Mouse (Mus musculus): Measurements from ENCODE around the gene Macf1. TPM values are rescaled to one million over a fixed set of nuclear protein-coding genes. Genes with fewer than 3 reads are reported as not detected.
A peak's percentile ranks its signal among the peaks of the same experiment; 100 is the strongest.
"Not testable (repeated sequence)": the region's sequence is repeated elsewhere in the genome, so short reads cannot be mapped to it uniquely, and the experiment has no call there.

Gene Macf1
- polyA plus RNA-seq, 1 experiment from 2014 or later = 55.5 TPM

GRCm38 (mm10) chr4:123532001-123532400, 152.2 kb downstream of the Macf1 start:
- no peak overlapping the region for H3K27ac ChIP-seq
- WGBS = 48% methylated on average over 3 of the region's 3 CpGs
- no peak overlapping the region for H3K4me3 ChIP-seq
- H3K9me3 ChIP-seq (replicated peaks) = no peaks in the 10 kb centered on the region
- no peaks in the 10 kb centered on the region for H3K27me3 ChIP-seq (ENCODE audit: low read depth, poor library complexity, severe bottlenecking)
- DNase-seq (ENCODE audit: low spot score) = no peak
- peaks cover 18% of the 10 kb centered on the region for H3K4me1 ChIP-seq
- no peaks in the 10 kb centered on the region for H3K36me3 ChIP-seq

- Histone ChIP-seq H3K9me3 (replicated peaks) (no peaks in the 10 kb centered on the region), H3K36me3 (peaks cover 4% of the 10 kb centered on the region; the same call in 1 of the 2 replicates), H3K27ac (no peak overlapping the region), H3K27me3 (ENCODE audit: low read depth, poor library complexity, severe bottlenecking) (no peaks in the 10 kb centered on the region), H3K4me1 (peaks cover 23% of the 10 kb centered on the region), H3K4me3 (no peak overlapping the region)
- WGBS = 94% methylated on average over 6 of the region's 6 CpGs
- no peak for DNase-seq (ENCODE audit: low spot score)
Observed at GRCm38 (mm10) chr4:123530976-123531375, 153.2 kb downstream of the Macf1 start.

GRCm38 (mm10) chr4:123529230-123529629, 154.9 kb downstream of the Macf1 start:
- Histone ChIP-seq H3K27me3 (ENCODE audit: low read depth, poor library complexity, severe bottlenecking) (no peaks in the 10 kb centered on the region), H3K9me3 (replicated peaks) (no peaks in the 10 kb centered on the region), H3K27ac (no peak overlapping the region), H3K4me1 (peaks cover 23% of the 10 kb centered on the region), H3K4me3 (no peak overlapping the region), H3K36me3 (peaks cover 4% of the 10 kb centered on the region; the same call in 1 of the 2 replicates)
- DNase-seq (ENCODE audit: low spot score) = peak; percentile 37
- 50% methylated on average over 6 of the region's 6 CpGs for WGBS

GRCm38 (mm10) chr4:123527607-123528010, 156.6 kb downstream of the Macf1 start:
- 5% methylated on average over 8 of the region's 8 CpGs for WGBS
- DNase-seq (ENCODE audit: low spot score) = no peak
- Histone ChIP-seq H3K36me3 (peaks cover 4% of the 10 kb centered on the region; the same call in 1 of the 2 replicates), H3K9me3 (replicated peaks) (no peaks in the 10 kb centered on the region), H3K27ac (peak overlapping the region; percentile 22; the same call in 1 of the 2 replicates), H3K4me1 (peaks cover 34% of the 10 kb centered on the region), H3K27me3 (ENCODE audit: low read depth, poor library complexity, severe bottlenecking) (no peaks in the 10 kb centered on the region), H3K4me3 (peak overlapping the region; percentile 36)

GRCm38 (mm10) chr4:123526779-123527280, 157.3 kb downstream of the Macf1 start:
- peaks cover 4% of the 10 kb centered on the region; the same call in 1 of the 2 replicates for H3K36me3 ChIP-seq
- H3K4me3 ChIP-seq = no peak overlapping the region
- H3K4me1 ChIP-seq = peaks cover 35% of the 10 kb centered on the region
- H3K9me3 ChIP-seq (replicated peaks) = no peaks in the 10 kb centered on the region
- H3K27ac ChIP-seq = peak overlapping the region; percentile 22; the same call in 1 of the 2 replicates
- no peak for DNase-seq (ENCODE audit: low spot score)
- H3K27me3 ChIP-seq (ENCODE audit: low read depth, poor library complexity, severe bottlenecking) = no peaks in the 10 kb centered on the region
- WGBS = 36% methylated on average over 10 of the region's 10 CpGs

GRCm38 (mm10) chr4:123524746-123525145, 159.4 kb downstream of the Macf1 start:
- Histone ChIP-seq H3K4me1 (peaks cover 35% of the 10 kb centered on the region), H3K36me3 (peaks cover 4% of the 10 kb centered on the region; the same call in 1 of the 2 replicates), H3K4me3 (no peak overlapping the region), H3K9me3 (replicated peaks) (no peaks in the 10 kb centered on the region), H3K27me3 (ENCODE audit: low read depth, poor library complexity, severe bottlenecking) (no peaks in the 10 kb centered on the region), H3K27ac (no peak overlapping the region)
- 93% methylated on average over 5 of the region's 5 CpGs for whole genome bisulfite sequencing
- DNase-seq (ENCODE audit: low spot score) = no peak

- H3K27ac ChIP-seq; H3K27me3 ChIP-seq (ENCODE audit: low read depth, poor library complexity, severe bottlenecking); H3K4me3 ChIP-seq; H3K36me3 ChIP-seq; DNase-seq (ENCODE audit: low spot score); H3K9me3 ChIP-seq (replicated peaks): not testable (repeated sequence)
- 85% methylated on average over 5 of the region's 5 CpGs for WGBS
- peaks cover 12% of the 10 kb centered on the region; the same call in 1 of the 2 replicates for H3K4me1 ChIP-seq
Observed at GRCm38 (mm10) chr4:123520123-123520522, 164.0 kb downstream of the Macf1 start.

GRCm38 (mm10) chr4:123515673-123516072, 168.5 kb downstream of the Macf1 start:
- WGBS = 87% methylated on average over 1 of the region's 1 CpGs
- DNase-seq (ENCODE audit: low spot score) = no peak

GRCm38 (mm10) chr4:123510201-123510600, 174.0 kb downstream of the Macf1 start:
- Histone ChIP-seq H3K27ac (no peak overlapping the region), H3K9me3 (replicated peaks) (no peaks in the 10 kb centered on the region), H3K36me3 (peaks cover 71% of the 10 kb centered on the region), H3K4me3 (no peak overlapping the region), H3K27me3 (ENCODE audit: low read depth, poor library complexity, severe bottlenecking) (no peaks in the 10 kb centered on the region), H3K4me1 (no peaks in the 10 kb centered on the region)
- 58% methylated on average over 1 of the region's 1 CpGs for WGBS
- DNase-seq (ENCODE audit: low spot score) = no peak

More at GRCm38 (mm10) chr4:123515673-123516072, 168.5 kb downstream of the Macf1 start:
- Histone ChIP-seq H3K36me3 (peaks cover 18% of the 10 kb centered on the region), H3K4me3 (no peak overlapping the region), H3K27ac (no peak overlapping the region), H3K9me3 (replicated peaks) (no peaks in the 10 kb centered on the region), H3K27me3 (ENCODE audit: low read depth, poor library complexity, severe bottlenecking) (no peaks in the 10 kb centered on the region), H3K4me1 (no peaks in the 10 kb centered on the region)

- DNase-seq (ENCODE audit: low spot score) = no peak
- peaks cover 97% of the 10 kb centered on the region for H3K36me3 ChIP-seq
Observed at GRCm38 (mm10) chr4:123489086-123489485, 195.1 kb downstream of the Macf1 start.

GRCm38 (mm10) chr4:123479991-123480390, 204.2 kb downstream of the Macf1 start:
- H3K36me3 ChIP-seq = peaks cover 80% of the 10 kb centered on the region
- no peak overlapping the region for H3K4me3 ChIP-seq
- H3K9me3 ChIP-seq (replicated peaks) = no peaks in the 10 kb centered on the region
- WGBS = 95% methylated on average over 4 of the region's 4 CpGs
- H3K4me1 ChIP-seq = no peaks in the 10 kb centered on the region
- no peaks in the 10 kb centered on the region for H3K27me3 ChIP-seq (ENCODE audit: low read depth, poor library complexity, severe bottlenecking)
- no peak overlapping the region for H3K27ac ChIP-seq
- no peak for DNase-seq (ENCODE audit: low spot score)

More at GRCm38 (mm10) chr4:123489086-123489485, 195.1 kb downstream of the Macf1 start:
- Histone ChIP-seq H3K27me3 (ENCODE audit: low read depth, poor library complexity, severe bottlenecking) (no peaks in the 10 kb centered on the region), H3K4me3 (no peak overlapping the region), H3K27ac (no peak overlapping the region), H3K4me1 (no peaks in the 10 kb centered on the region), H3K9me3 (replicated peaks) (no peaks in the 10 kb centered on the region)
- 83% methylated on average over 3 of the region's 3 CpGs for WGBS

- H3K9me3 ChIP-seq (replicated peaks) = no peaks in the 10 kb centered on the region
- DNase-seq (ENCODE audit: low spot score) = no peak
- no peak overlapping the region for H3K4me3 ChIP-seq
- H3K4me1 ChIP-seq = no peaks in the 10 kb centered on the region
- WGBS = 88% methylated on average over 8 of the region's 8 CpGs
- H3K27me3 ChIP-seq (ENCODE audit: low read depth, poor library complexity, severe bottlenecking) = no peaks in the 10 kb centered on the region
- H3K36me3 ChIP-seq = peaks cover 82% of the 10 kb centered on the region
- no peak overlapping the region for H3K27ac ChIP-seq
Observed at GRCm38 (mm10) chr4:123478655-123479433, 205.3 kb downstream of the Macf1 start.

GRCm38 (mm10) chr4:123465799-123466198, 218.4 kb downstream of the Macf1 start:
- H3K27ac ChIP-seq = no peak overlapping the region
- DNase-seq (ENCODE audit: low spot score) = no peak
- H3K4me1 ChIP-seq = no peaks in the 10 kb centered on the region
- H3K36me3 ChIP-seq = peaks cover 67% of the 10 kb centered on the region
- H3K27me3 ChIP-seq (ENCODE audit: low read depth, poor library complexity, severe bottlenecking) = no peaks in the 10 kb centered on the region
- WGBS = 90% methylated on average over 1 of the region's 1 CpGs
- no peaks in the 10 kb centered on the region for H3K9me3 ChIP-seq (replicated peaks)
- no peak overlapping the region for H3K4me3 ChIP-seq

Measured in limb, embryonic 10.5 days (tissue).